12 mouse cellular contexts compared by ENCODE assay signal in the genomic region with DNA sequence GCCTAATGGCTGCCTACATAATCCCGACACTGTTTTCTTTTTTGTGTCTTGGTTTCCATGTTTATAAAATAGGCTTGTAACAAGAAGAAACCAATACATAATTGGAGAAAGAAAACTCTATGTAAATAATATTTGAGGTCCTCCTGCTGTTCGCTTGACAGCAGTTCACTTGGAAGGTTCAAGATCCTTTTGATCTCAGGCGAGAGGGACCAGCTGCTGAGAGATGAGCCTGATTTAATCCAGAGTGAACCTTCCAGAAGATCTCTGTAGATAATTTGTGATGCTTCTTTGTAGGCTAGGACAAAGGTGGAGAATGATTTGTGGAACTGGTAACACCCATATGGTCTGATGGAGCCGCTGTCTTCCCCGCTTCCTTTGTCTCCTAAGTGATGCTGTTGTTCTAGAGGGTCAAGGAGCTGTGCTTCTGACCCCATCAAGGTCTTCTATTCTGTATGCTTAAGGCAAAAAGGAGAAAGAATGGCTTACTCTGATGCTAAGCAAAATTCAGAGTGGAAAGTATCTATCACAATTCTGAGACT. TPM values are rescaled to one million over a fixed set of nuclear protein-coding genes. Genes with fewer than 3 reads are reported as not detected.
DNase-seq lines count a peak whose midpoint lies in the region; ATAC-seq and TF ChIP-seq lines count a peak whose summit lies in the region.
"Had no signal": no experiment of that assay in that cellular context is flagged by ENCODE, and none has a peak within 500 bp of the region (broad histone marks: within the 10 kb centered on the region; RNA-seq: fewer than 3 reads in every experiment).

No protein-coding gene starts in this region.

- no peak overlapping the region for H3K4me3 ChIP-seq in gastrocnemius, adult 2 months
- no peak overlapping the region for H3K4me3 ChIP-seq in layer of hippocampus, adult 2 months
- H3K4me3 ChIP-seq in kidney, postnatal 0 days (replicated peaks; ENCODE audit: low read depth, low read length) = no peak overlapping the region
- no peak overlapping the region for H3K4me3 ChIP-seq in small intestine, adult 2 months (ENCODE audit: low read depth, low read length)
- no peak overlapping the region for H3K4me3 ChIP-seq in cerebellum, adult 2 months (replicated peaks; ENCODE audit: insufficient read depth, low read depth, low read length)
- H3K4me3 ChIP-seq: erythroblast, embryonic 14.5 days; hindbrain, embryonic 12.5 days had no signal

- no peaks in the 10 kb centered on the region for H3K27me3 ChIP-seq in kidney, postnatal 0 days (ENCODE audit: insufficient read depth, low read length)
- no peaks in the 10 kb centered on the region for H3K27me3 ChIP-seq in small intestine, adult 2 months (ENCODE audit: control insufficient read depth, insufficient read depth, low read length)
- no peaks in the 10 kb centered on the region for H3K27me3 ChIP-seq in cerebellum, adult 2 months (ENCODE audit: control insufficient read depth, insufficient read depth, low read length)
- H3K27me3 ChIP-seq: hindbrain, embryonic 12.5 days had no signal

- no peak overlapping the region for H3K4me2 ChIP-seq in kidney, postnatal 0 days (ENCODE audit: low read length)
- H3K4me2 ChIP-seq: hindbrain, embryonic 12.5 days had no signal

- no peaks in the 10 kb centered on the region for H3K9me3 ChIP-seq in kidney, postnatal 0 days (replicated peaks; ENCODE audit: low read length)
- H3K9me3 ChIP-seq: hindbrain, embryonic 12.5 days had no signal

- no peak for TF ChIP-seq POLR2A in small intestine, adult 2 months (IDR thresholded peaks at IDR 0.05; ENCODE audit: low read depth, low read length)
- TF ChIP-seq POLR2A in cerebellum, adult 2 months (IDR thresholded peaks at IDR 0.05; ENCODE audit: borderline replicate concordance, insufficient read depth, low read length) = no peak

- intact Hi-C loops in gastrocnemius, adult 2 months (cut with DNase I) = no loop called here

- TF ChIP-seq CTCF in gastrocnemius, adult 2 months (IDR thresholded peaks at IDR 0.05) = no peak
- no peak for TF ChIP-seq CTCF in layer of hippocampus, adult 2 months (conservative IDR thresholded peaks at IDR 0.05)
- no peak for TF ChIP-seq CTCF in kidney, postnatal 0 days (IDR thresholded peaks at IDR 0.05; ENCODE audit: low read depth)
- TF ChIP-seq CTCF in small intestine, adult 2 months (IDR thresholded peaks at IDR 0.05; ENCODE audit: extremely low read depth, insufficient read length, insufficient replicate concordance, low read depth, low read length) = no peak
- no peak for TF ChIP-seq CTCF in cerebellum, adult 2 months (IDR thresholded peaks at IDR 0.05; ENCODE audit: borderline replicate concordance, insufficient read depth, low read depth, low read length)

- peak overlapping the region; percentile 62 for H3K27ac ChIP-seq in gastrocnemius, adult 2 months
- 0 out of 2 replicates have a peak overlapping the region, but pooled peaks have one; percentile 10 for H3K27ac ChIP-seq in layer of hippocampus, adult 2 months
- H3K27ac ChIP-seq in kidney, postnatal 0 days = peak overlapping the region; percentile 80
- peak overlapping the region; percentile 77; the same call in 1 of the 2 replicates for H3K27ac ChIP-seq in small intestine, adult 2 months (ENCODE audit: insufficient read depth, low read depth, low read length)
- no peak overlapping the region for H3K27ac ChIP-seq in cerebellum, adult 2 months (ENCODE audit: insufficient read depth, low read length)
- H3K27ac ChIP-seq: hindbrain, embryonic 12.5 days had no signal

- no peak overlapping the region for H3K9ac ChIP-seq in kidney, postnatal 0 days (ENCODE audit: low read depth, low read length)
- H3K9ac ChIP-seq: hindbrain, embryonic 12.5 days had no signal

- ATAC-seq in kidney, postnatal 0 days (replicated peaks; ENCODE audit: low FRiP score, low read depth) = peak; percentile 27; the same call in 1 of the 2 replicates

- H3K4me1 ChIP-seq in kidney, postnatal 0 days (replicated peaks; ENCODE audit: insufficient read depth, low read length) = peaks cover 10% of the 10 kb centered on the region; the same call in 1 of the 2 replicates
- peaks cover 6% of the 10 kb centered on the region; the same call in 1 of the 2 replicates for H3K4me1 ChIP-seq in small intestine, adult 2 months (ENCODE audit: control insufficient read depth, insufficient read depth, insufficient read length, low read length)
- H3K4me1 ChIP-seq in cerebellum, adult 2 months (ENCODE audit: control insufficient read depth, insufficient read depth, low read length) = no peaks in the 10 kb centered on the region

- DNase-seq in gastrocnemius, adult 2 months = no peak
- no peak for DNase-seq in gastrocnemius, postnatal 25 days
- no peak for DNase-seq in layer of hippocampus, adult 2 months (ENCODE audit: low spot score in 2 of 2)
- no peak for DNase-seq in layer of hippocampus, adult 9-11 months
- peak; percentile 82 for DNase-seq in kidney, postnatal 0 days (ENCODE audit: low spot score)
- no peak for DNase-seq in cerebellum, adult 2 months
- DNase-seq in yolk sac, embryonic 10.5 days (ENCODE audit: low spot score) = no peak
- DNase-seq: cerebellum, adult 9-11 months; left cerebral cortex, postnatal 4 days had no signal

- H3K36me3 ChIP-seq in kidney, postnatal 0 days (ENCODE audit: insufficient read depth, low read length) = no peaks in the 10 kb centered on the region
- no peaks in the 10 kb centered on the region for H3K36me3 ChIP-seq in small intestine, adult 2 months (ENCODE audit: control insufficient read depth, insufficient read depth, low read length)
- H3K36me3 ChIP-seq: hindbrain, embryonic 12.5 days had no signal

- WGBS in kidney, postnatal 0 days = 46% methylated on average over 5 of the region's 5 CpGs
- WGBS in small intestine, adult 2 months = 82% methylated on average over 5 of the region's 5 CpGs
- whole genome bisulfite sequencing in cerebellum, adult 2 months = 85% methylated on average over 5 of the region's 5 CpGs

RNA-seq across cellular contexts. Expression of a gene that starts 36.0 kb away (rescaled TPM):
- 10 to 100 TPM; 14.6 to 17.8 TPM for total RNA-seq in gastrocnemius, adult 2 months (2021)
- 10 to 100 TPM; 12.6 to 14.9 TPM for total RNA-seq in gastrocnemius, postnatal 25 days (2021)
- total RNA-seq in layer of hippocampus, adult 2 months (2021) = 10 to 100 TPM; 32.9 to 34.6 TPM
- 12.5 and 14.5 TPM in 2 replicates for polyA plus RNA-seq in kidney, postnatal 0 days (2015; fragmentation: Nextera tagmentation; extraction: Ambion mirVana)
- 3.0 and 7.1 TPM in 2 replicates for polyA plus RNA-seq in small intestine, adult 2 months (2012; rRNA removed)
- polyA plus RNA-seq in cerebellum, adult 2 months (2012; rRNA removed) = 12.4 and 14.4 TPM in 2 replicates
- polyA plus RNA-seq: erythroblast, embryonic 14.5 days had no signal
